In genomic region chr4:127947696-127948095, GRCm38 (mm10) we compare ENCODE assay signal across 18 mouse cellular contexts. TPM values are rescaled to one million over a fixed set of nuclear protein-coding genes. Genes with fewer than 3 reads are reported as not detected.
A peak's percentile ranks its signal among the peaks of the same experiment; 100 is the strongest.
DNase-seq lines count a peak whose midpoint lies in the region.
"Had no signal": no experiment of that assay in that cellular context is flagged by ENCODE, and none has a peak within 500 bp of the region (broad histone marks: within the 10 kb centered on the region; RNA-seq: fewer than 3 reads in every experiment).

No protein-coding gene starts in this region.

- peak; percentile 76 for DNase-seq in cerebellum, adult 11-12 months
- no peak for DNase-seq in cerebellum, postnatal 4 days (ENCODE audit: low spot score in 2 of 2)
- peak; percentile 61 for DNase-seq in cerebellum, adult 8-10 months
- DNase-seq in cerebellum, postnatal 14 days = peak; percentile 82 to 87
- no peak for DNase-seq in heart, adult 9 months (ENCODE audit: low spot score in 2 of 2)
- DNase-seq in heart, adult 8-10 months (ENCODE audit: low spot score) = no peak
- no peak for DNase-seq in layer of hippocampus, adult 8-10 months (ENCODE audit: low spot score in 2 of 2)
- DNase-seq: adrenal gland, adult 2 months; adrenal gland, postnatal 25 days; embryo, embryonic 11 days; gastrocnemius, adult 2 months; gastrocnemius, postnatal 25 days; heart, postnatal 10 days; kidney, adult 18-20 months had no signal

RNA-seq across cellular contexts. Expression of gene CK137956, which starts 23.1 kb away (rescaled TPM):
- total RNA-seq in heart, adult 8-10 months (2022) = not detected
- total RNA-seq in layer of hippocampus, adult 8-10 months (2022) = under 1 TPM; 0.45 to 0.99 (median 0.83) TPM
- total RNA-seq: adrenal gland, adult 2 months; adrenal gland, postnatal 25 days; common myeloid progenitor, adult 5-6 weeks; gastrocnemius, adult 2 months; gastrocnemius, postnatal 25 days; granulocyte monocyte progenitor cell, adult 5-6 weeks; heart, postnatal 10 days; hematopoietic stem cell, adult 5-6 weeks; MEL had no signal

RNA-seq across cellular contexts. Expression of gene Csmd2, which starts 40.0 kb away (rescaled TPM):
- total RNA-seq in heart, adult 8-10 months (2022) = under 1 TPM in 1 of 4 experiments, not detected in 3; 0.08 TPM
- total RNA-seq in layer of hippocampus, adult 8-10 months (2022) = 10 to 100 TPM; 44.2 to 51.5 (median 46.8) TPM
- total RNA-seq: common myeloid progenitor, adult 5-6 weeks; gastrocnemius, adult 2 months; gastrocnemius, postnatal 25 days; granulocyte monocyte progenitor cell, adult 5-6 weeks; hematopoietic stem cell, adult 5-6 weeks; MEL had no signal

Comparison
In these comparisons a context has a peak if more than half of its experiments do, and no peak if none do; other contexts are left out.
1. DNase-seq: peak in cerebellum, adult 11-12 months (single experiment), cerebellum, adult 8-10 months (single experiment) and cerebellum, postnatal 14 days (2 of 2); none in cerebellum, postnatal 4 days (0 of 2), heart, adult 9 months (0 of 2), heart, adult 8-10 months (single experiment) and layer of hippocampus, adult 8-10 months (0 of 2).
2. RNA of gene Csmd2, which starts 40.0 kb away (total RNA-seq): 44.2 to 51.5 TPM in layer of hippocampus, adult 8-10 months; 0.08 TPM in heart, adult 8-10 months; every median in the first group is over 10 times any median in the second.